Mouse (Mus musculus) limb, embryonic 11.5 days (tissue): ENCODE results near the gene Zfp143. TPM values are rescaled to one million over a fixed set of nuclear protein-coding genes. Genes with fewer than 3 reads are reported as not detected.

Experiments used
- ATAC-seq: fragments of 200-750 bp; cut with Nextera tagmentation; 2 replicates; pipeline ENCODE4 v1.8.0; 2017; ENCODE audit warnings: low read depth; ENCODE audit not compliant: insufficient number of reproducible peaks, low FRiP score, low TSS enrichment
- DNase-seq: peaks from one replicate; pipeline ENCODE4 v3.0.0-alpha.2; 2015; ENCODE audit warnings: low spot score
- H3K27ac ChIP-seq: fragments of 300-500 bp; sonication (generic); replicated peaks from 2 replicates; pipeline ENCODE4 v1.5.1; 2014; ENCODE audit warnings: low read depth, mild to moderate bottlenecking, low read length
- H3K27me3 ChIP-seq: fragments of 300-500 bp; sonication (generic); 2 replicates; pipeline ENCODE4 v1.6.1; 2014; ENCODE audit warnings: mild to moderate bottlenecking, low read length, mixed read lengths; ENCODE audit not compliant: control insufficient read depth, insufficient read depth
- H3K36me3 ChIP-seq: fragments of 300-500 bp; sonication (generic); 2 replicates; pipeline ENCODE4 v1.6.1; 2014; ENCODE audit warnings: mild to moderate bottlenecking, low read length, moderate library complexity, mixed read lengths; ENCODE audit not compliant: control insufficient read depth, insufficient read depth
- H3K4me1 ChIP-seq: fragments of 300-500 bp; sonication (generic); 2 replicates; pipeline ENCODE4 v1.6.1; 2014; ENCODE audit warnings: low read length, mixed read lengths; ENCODE audit not compliant: control insufficient read depth, insufficient read depth
- H3K4me2 ChIP-seq: fragments of 300-500 bp; sonication (generic); 2 replicates; pipeline ENCODE4 v1.6.1; 2014; ENCODE audit warnings: low read depth, mild to moderate bottlenecking, moderate library complexity; ENCODE audit not compliant: severe bottlenecking
- H3K4me3 ChIP-seq: fragments of 300-500 bp; sonication (generic); 2 replicates; pipeline ENCODE4 v1.5.1; 2014; ENCODE audit warnings: low read depth, low read length
- H3K9ac ChIP-seq: fragments of 300-500 bp; sonication (generic); 2 replicates; pipeline ENCODE4 v1.6.1; 2014; ENCODE audit warnings: mild to moderate bottlenecking, low read length
- H3K9me3 ChIP-seq: fragments of 300-500 bp; sonication (generic); 2 replicates; pipeline ENCODE4 v1.6.1; 2016; ENCODE audit warnings: low read length; ENCODE audit not compliant: control insufficient read depth
- WGBS: fragments of 180-500 bp; shearing (Covaris S2); extraction: QIAGEN DNeasy Blood & Tissue Kit; methylation state at CpG from one replicate; pipeline ENCODE4 v1.1.7; 2014; 5-methylcytosine and 5-hydroxymethylcytosine counted together
- polyA plus RNA-seq: library from polyadenylated mRNA; unstranded; fragments of >200 nt; fragmentation: Nextera tagmentation; extraction: Ambion mirVana; gene quantifications from 2 replicates; pipeline ENCODE4 v1.2.1, GENCODE M21; 2014

Gene Zfp143
- polyA plus RNA-seq, 1 experiment from 2014 or later, result 27.0 TPM

DNA sequence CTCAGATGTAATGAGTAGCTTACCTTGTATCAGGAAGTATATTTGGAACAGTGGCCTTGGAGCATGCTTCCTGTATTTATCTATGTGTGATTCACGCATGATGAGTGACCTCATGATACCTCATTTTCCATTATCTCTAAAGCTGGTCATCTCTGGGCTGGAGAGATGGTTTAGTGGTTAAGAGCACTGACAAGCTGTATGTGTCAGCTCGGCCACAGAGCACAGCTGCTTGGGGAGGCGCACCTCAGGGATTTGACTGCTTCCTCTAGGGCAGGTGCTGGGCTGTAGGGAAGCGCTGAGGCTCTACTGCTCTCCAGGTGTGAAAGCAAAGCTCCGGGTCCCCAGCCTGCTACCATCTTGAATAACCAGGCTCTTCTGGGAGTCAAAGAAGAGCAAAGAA is 17.2 kb downstream of the Zfp143 start:
- Histone ChIP-seq H3K27ac (no peak overlapping the region), H3K27me3 (no peaks in the 10 kb centered on the region), H3K4me1 (no peaks in the 10 kb centered on the region), H3K9ac (no peak overlapping the region), H3K9me3 (no peaks in the 10 kb centered on the region), H3K4me2 (no peak overlapping the region), H3K4me3 (no peak overlapping the region), H3K36me3 (peaks cover 28% of the 10 kb centered on the region)
- 95% methylated on average over 5 of the region's 5 CpGs for WGBS
- ATAC-seq, result no peak
- no peak for DNase-seq

DNA sequence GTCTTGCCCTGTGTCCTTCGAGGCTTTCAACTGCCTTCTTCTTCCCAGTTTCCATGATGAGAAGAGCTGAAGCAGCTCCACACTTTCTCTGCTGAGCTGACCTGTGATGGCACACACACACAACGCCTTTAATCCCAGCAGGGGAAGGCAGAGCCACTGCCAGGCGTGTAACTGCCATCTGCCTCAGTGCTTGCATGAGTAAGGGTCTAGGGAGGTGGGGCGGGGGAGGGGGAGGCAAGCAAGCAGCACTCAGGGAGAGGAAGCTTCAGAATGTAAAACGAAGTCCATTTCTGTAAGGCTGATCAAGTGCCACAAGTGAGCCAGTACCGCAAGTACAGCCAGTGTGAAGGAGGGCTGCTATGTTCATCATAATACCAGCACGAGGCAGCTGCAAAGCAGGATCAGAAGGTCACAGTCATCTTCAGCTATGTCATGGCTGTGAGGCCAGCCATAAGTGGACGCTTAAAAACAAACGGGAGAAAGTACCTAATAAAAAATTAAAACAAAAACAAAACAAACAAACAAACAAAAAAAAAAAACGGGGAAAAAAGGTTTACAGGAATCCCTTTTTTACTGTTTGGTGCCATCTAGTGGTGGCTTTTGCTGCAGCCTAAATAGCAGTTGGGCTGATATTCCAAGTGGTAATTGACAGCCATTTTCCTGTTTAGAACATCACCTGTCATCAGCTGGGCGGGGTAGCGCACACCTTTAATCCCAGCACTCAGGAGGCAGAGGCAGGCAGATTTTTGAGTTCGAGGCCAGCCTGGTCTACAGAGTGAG is 22.6 kb downstream of the Zfp143 start:
- peak; percentile 60 for DNase-seq
- no peak overlapping the region for H3K27ac ChIP-seq
- ATAC-seq, result no peak
- 72% methylated on average over 13 of the region's 13 CpGs for WGBS
- H3K9ac ChIP-seq, result no peak overlapping the region
- peaks cover 41% of the 10 kb centered on the region for H3K36me3 ChIP-seq
- H3K27me3 ChIP-seq, result no peaks in the 10 kb centered on the region
- H3K4me3 ChIP-seq, result no peak overlapping the region
- H3K4me1 ChIP-seq, result no peaks in the 10 kb centered on the region
- no peaks in the 10 kb centered on the region for H3K9me3 ChIP-seq
- no peak overlapping the region for H3K4me2 ChIP-seq

DNA sequence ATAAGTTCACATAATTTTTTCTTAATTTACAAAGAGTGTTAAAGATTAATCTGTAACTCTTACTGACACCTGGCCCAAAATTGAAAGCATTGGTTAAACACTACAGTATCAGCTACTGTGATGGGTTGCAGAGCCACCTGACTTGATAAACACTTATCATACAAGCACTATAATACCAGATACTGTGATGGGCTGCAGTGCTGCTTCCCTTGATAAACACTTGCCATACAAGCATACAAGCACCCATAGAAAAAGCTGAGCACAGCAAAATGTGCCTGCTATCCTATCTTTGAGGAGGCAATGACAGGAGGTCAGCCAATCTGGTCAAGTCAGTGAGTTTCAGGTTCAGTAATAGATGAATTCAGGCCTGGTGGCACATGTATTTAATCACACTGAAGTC is 24.2 kb downstream of the Zfp143 start:
- H3K9me3 ChIP-seq, result no peaks in the 10 kb centered on the region
- H3K9ac ChIP-seq, result no peak overlapping the region
- H3K4me1 ChIP-seq, result no peaks in the 10 kb centered on the region
- H3K4me2 ChIP-seq, result no peak overlapping the region
- H3K27me3 ChIP-seq, result no peaks in the 10 kb centered on the region
- DNase-seq (no peak), ATAC-seq (no peak)
- no peak overlapping the region for H3K27ac ChIP-seq
- peaks cover 34% of the 10 kb centered on the region for H3K36me3 ChIP-seq
- no peak overlapping the region for H3K4me3 ChIP-seq

- no peak overlapping the region for H3K27ac ChIP-seq
- no peaks in the 10 kb centered on the region for H3K9me3 ChIP-seq
- 87% methylated on average over 4 of the region's 4 CpGs for WGBS
- no peaks in the 10 kb centered on the region for H3K27me3 ChIP-seq
- no peaks in the 10 kb centered on the region for H3K4me1 ChIP-seq
- H3K4me2 ChIP-seq, result no peak overlapping the region
- DNase-seq, result no peak
- no peak overlapping the region for H3K4me3 ChIP-seq
- ATAC-seq, result no peak
- no peak overlapping the region for H3K9ac ChIP-seq
- peaks cover 30% of the 10 kb centered on the region for H3K36me3 ChIP-seq
These were observed 26.9 kb downstream of the Zfp143 start for GRCm38 (mm10) chr7:110087914-110088313.

DNA sequence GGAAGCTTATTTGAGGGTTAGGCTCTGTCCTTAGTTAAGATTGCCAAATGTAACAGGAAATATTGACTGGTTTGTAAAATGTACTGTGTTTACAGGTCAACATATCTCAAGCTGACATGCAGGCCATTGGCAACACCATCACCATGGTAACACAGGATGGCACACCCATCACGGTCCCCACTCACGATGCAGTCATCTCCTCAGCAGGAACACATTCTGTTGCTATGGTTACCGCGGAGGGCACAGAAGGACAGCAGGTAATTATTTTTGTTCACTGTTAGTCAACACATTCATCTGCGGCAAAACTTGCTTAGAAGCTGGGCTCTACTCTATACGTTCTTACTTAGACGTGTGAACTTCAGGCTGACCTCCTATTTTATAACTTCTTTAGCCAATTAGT is 30.7 kb downstream of the Zfp143 start:
- 82% methylated on average over 7 of the region's 7 CpGs for WGBS
- H3K27ac ChIP-seq, result no peak overlapping the region
- H3K4me3 ChIP-seq, result no peak overlapping the region
- ATAC-seq (no peak), DNase-seq (no peak)
- no peak overlapping the region for H3K9ac ChIP-seq
- H3K9me3 ChIP-seq, result no peaks in the 10 kb centered on the region
- no peaks in the 10 kb centered on the region for H3K4me1 ChIP-seq
- H3K36me3 ChIP-seq, result peaks cover 19% of the 10 kb centered on the region
- H3K27me3 ChIP-seq, result no peaks in the 10 kb centered on the region
- no peak overlapping the region for H3K4me2 ChIP-seq

GRCm38 (mm10) chr7:110096332-110096731 is 35.3 kb downstream of the Zfp143 start:
- 88% methylated on average over 4 of the region's 4 CpGs for WGBS
- Histone ChIP-seq H3K27me3 (no peaks in the 10 kb centered on the region), H3K9me3 (no peaks in the 10 kb centered on the region), H3K4me3 (no peak overlapping the region), H3K4me1 (no peaks in the 10 kb centered on the region), H3K36me3 (peaks cover 12% of the 10 kb centered on the region), H3K27ac (no peak overlapping the region), H3K9ac (no peak overlapping the region), H3K4me2 (no peak overlapping the region)
- no peak for DNase-seq
- ATAC-seq, result no peak

DNA sequence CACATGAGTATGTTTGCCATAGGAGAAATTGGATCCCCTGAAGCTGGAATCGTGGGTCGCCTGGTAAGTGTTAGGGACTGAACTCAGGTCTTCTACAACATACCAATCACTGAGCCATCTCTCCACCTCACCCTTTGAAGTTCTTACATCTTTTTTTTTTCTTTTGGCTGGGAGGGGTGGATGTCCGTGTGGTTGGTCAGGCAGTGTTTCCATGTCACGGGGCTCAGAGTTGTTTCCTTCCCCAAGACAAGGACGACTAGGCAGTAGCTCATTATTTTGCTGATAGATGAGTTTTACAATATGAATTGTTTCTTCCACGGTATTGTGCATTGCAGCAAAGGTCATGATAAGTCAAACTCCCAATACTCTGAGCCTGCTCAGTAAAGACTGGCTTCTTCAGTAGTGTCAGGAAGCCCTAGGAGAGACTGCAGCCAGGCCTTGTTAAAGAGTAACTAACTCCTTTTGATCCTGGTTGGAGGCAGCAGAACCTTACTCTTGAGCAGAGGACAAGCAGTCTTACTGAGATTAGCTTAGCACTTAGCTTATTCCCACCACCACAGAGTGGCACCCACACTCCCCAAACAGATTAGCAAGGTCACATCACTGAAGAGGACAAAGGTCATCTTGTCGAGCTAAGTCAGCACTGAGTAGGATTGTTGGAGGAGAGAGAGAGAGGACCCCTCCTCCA is 36.2 kb downstream of the Zfp143 start:
- Histone ChIP-seq H3K36me3 (peaks cover 10% of the 10 kb centered on the region), H3K27ac (no peak overlapping the region), H3K9ac (no peak overlapping the region), H3K4me3 (no peak overlapping the region), H3K27me3 (no peaks in the 10 kb centered on the region), H3K4me1 (no peaks in the 10 kb centered on the region), H3K4me2 (no peak overlapping the region), H3K9me3 (no peaks in the 10 kb centered on the region)
- 68% methylated on average over 7 of the region's 7 CpGs for WGBS
- ATAC-seq (no peak), DNase-seq (no peak)

- Histone ChIP-seq H3K9ac (no peak overlapping the region), H3K4me2 (no peak overlapping the region), H3K4me3 (no peak overlapping the region), H3K36me3 (no peaks in the 10 kb centered on the region; the same call in 1 of the 2 replicates), H3K27ac (no peak overlapping the region), H3K27me3 (no peaks in the 10 kb centered on the region), H3K9me3 (no peaks in the 10 kb centered on the region), H3K4me1 (no peaks in the 10 kb centered on the region)
- DNase-seq, result no peak
- WGBS, result 39% methylated on average over 6 of the region's 6 CpGs
- no peak for ATAC-seq
These were observed 39.8 kb downstream of the Zfp143 start for GRCm38 (mm10) chr7:110100854-110101253.
